In genomic region chr1:60962095-60962494, GRCm38 (mm10) we compare ENCODE assay signal across 20 mouse cellular contexts. TPM values are rescaled to one million over a fixed set of nuclear protein-coding genes. Genes with fewer than 3 reads are reported as not detected.
DNase-seq lines count a peak whose midpoint lies in the region; ATAC-seq and TF ChIP-seq lines count a peak whose summit lies in the region.
"Had no signal": no experiment of that assay in that cellular context is flagged by ENCODE, and none has a peak within 500 bp of the region (broad histone marks: within the 10 kb centered on the region; RNA-seq: fewer than 3 reads in every experiment).

No protein-coding gene starts in this region.

- no peak overlapping the region for H3K4me2 ChIP-seq in intestine, postnatal 0 days (replicated peaks; ENCODE audit: low read depth)
- H3K4me2 ChIP-seq in intestine, embryonic 16.5 days (ENCODE audit: low read depth, low read length): no peak overlapping the region
- no peak overlapping the region for H3K4me2 ChIP-seq in midbrain, embryonic 14.5 days (ENCODE audit: low read length)
- H3K4me2 ChIP-seq: embryonic facial prominence, embryonic 15.5 days; hindbrain, embryonic 12.5 days; neural tube, embryonic 15.5 days had no signal

- DNase-seq in midbrain, embryonic 10.5 days (ENCODE audit: low spot score): peak; percentile 11
- DNase-seq in midbrain, embryonic 14.5 days: no peak
- peak; percentile 64 for DNase-seq in induced T-regulatory cell, adult 2 months (ENCODE audit: low read depth)
- no peak for DNase-seq in spleen, postnatal 36 days (ENCODE audit: low spot score in 2 of 2)
- no peak for DNase-seq in right cerebral cortex, postnatal 25 days
- DNase-seq: adrenal gland, adult 2 months; cerebellum, adult 9-11 months; kidney, adult 18-20 months; kidney, postnatal 36 days; lung, adult 18-20 months; retina, postnatal 1 day; spleen, adult 18-20 months had no signal

- no peak overlapping the region for H3K9ac ChIP-seq in intestine, postnatal 0 days (ENCODE audit: low read depth, low read length)
- H3K9ac ChIP-seq in intestine, embryonic 16.5 days (ENCODE audit: low read depth, low read length): no peak overlapping the region
- no peak overlapping the region for H3K9ac ChIP-seq in midbrain, embryonic 14.5 days (replicated peaks; ENCODE audit: low read length)
- H3K9ac ChIP-seq in ES-Bruce4 (ENCODE audit: low read depth, poor library complexity, severe bottlenecking): no peak overlapping the region
- H3K9ac ChIP-seq: embryonic facial prominence, embryonic 15.5 days; hindbrain, embryonic 12.5 days; neural tube, embryonic 15.5 days had no signal

- no peak overlapping the region for H3K4me3 ChIP-seq in intestine, postnatal 0 days (ENCODE audit: low read depth, low read length)
- no peak overlapping the region for H3K4me3 ChIP-seq in intestine, embryonic 16.5 days (ENCODE audit: low read length)
- H3K4me3 ChIP-seq in midbrain, embryonic 10.5 days: no peak overlapping the region
- H3K4me3 ChIP-seq in midbrain, embryonic 14.5 days (replicated peaks; ENCODE audit: low read depth, low read length): no peak overlapping the region
- no peak overlapping the region for H3K4me3 ChIP-seq in ES-Bruce4 (ENCODE audit: low read depth, low read length)
- H3K4me3 ChIP-seq: embryonic facial prominence, embryonic 15.5 days; hindbrain, embryonic 12.5 days; limb, embryonic 10.5 days; neural tube, embryonic 15.5 days had no signal

- H3K9me3 ChIP-seq in intestine, postnatal 0 days (ENCODE audit: control insufficient read depth): no peaks in the 10 kb centered on the region
- no peaks in the 10 kb centered on the region for H3K9me3 ChIP-seq in intestine, embryonic 16.5 days (ENCODE audit: control insufficient read depth, low read length)
- no peaks in the 10 kb centered on the region for H3K9me3 ChIP-seq in midbrain, embryonic 10.5 days (replicated peaks)
- H3K9me3 ChIP-seq in midbrain, embryonic 14.5 days (ENCODE audit: control insufficient read depth, low read length): no peaks in the 10 kb centered on the region
- no peaks in the 10 kb centered on the region for H3K9me3 ChIP-seq in ES-Bruce4 (replicated peaks; ENCODE audit: control insufficient read depth, insufficient read depth, low read length, poor library complexity, severe bottlenecking)
- H3K9me3 ChIP-seq: embryonic facial prominence, embryonic 15.5 days; hindbrain, embryonic 12.5 days; limb, embryonic 10.5 days; neural tube, embryonic 15.5 days had no signal

- H3K4me1 ChIP-seq in intestine, postnatal 0 days (replicated peaks; ENCODE audit: control insufficient read depth, insufficient read depth, low read length): no peaks in the 10 kb centered on the region
- H3K4me1 ChIP-seq in intestine, embryonic 16.5 days (ENCODE audit: control insufficient read depth, insufficient read depth, low read length): no peaks in the 10 kb centered on the region
- H3K4me1 ChIP-seq in midbrain, embryonic 10.5 days: no peaks in the 10 kb centered on the region
- H3K4me1 ChIP-seq in midbrain, embryonic 14.5 days (ENCODE audit: control insufficient read depth, insufficient read depth, low read length): no peaks in the 10 kb centered on the region
- H3K4me1 ChIP-seq in ES-Bruce4 (ENCODE audit: control insufficient read depth, insufficient read depth, low read length): no peaks in the 10 kb centered on the region
- H3K4me1 ChIP-seq: embryonic facial prominence, embryonic 15.5 days; hindbrain, embryonic 12.5 days; limb, embryonic 10.5 days; neural tube, embryonic 15.5 days had no signal

- no peak overlapping the region for H3K27ac ChIP-seq in intestine, postnatal 0 days (ENCODE audit: low read depth, low read length)
- H3K27ac ChIP-seq in intestine, embryonic 16.5 days (ENCODE audit: low read length): no peak overlapping the region
- H3K27ac ChIP-seq in midbrain, embryonic 10.5 days (replicated peaks): no peak overlapping the region
- no peak overlapping the region for H3K27ac ChIP-seq in midbrain, embryonic 14.5 days (replicated peaks; ENCODE audit: low read depth, low read length)
- H3K27ac ChIP-seq in ES-Bruce4 (ENCODE audit: insufficient read depth, low read length): no peak overlapping the region
- H3K27ac ChIP-seq: embryonic facial prominence, embryonic 15.5 days; hindbrain, embryonic 12.5 days; limb, embryonic 10.5 days; neural tube, embryonic 15.5 days had no signal

- TF ChIP-seq EP300 in ES-Bruce4 (IDR thresholded peaks at IDR 0.05; ENCODE audit: insufficient read depth, low read depth, low read length): no peak

- TF ChIP-seq POLR2A in ES-Bruce4 (IDR thresholded peaks at IDR 0.05; ENCODE audit: insufficient read depth, low read length): no peak

- no peaks in the 10 kb centered on the region for H3K36me3 ChIP-seq in intestine, postnatal 0 days (ENCODE audit: control insufficient read depth, insufficient read depth)
- no peaks in the 10 kb centered on the region for H3K36me3 ChIP-seq in intestine, embryonic 16.5 days (ENCODE audit: control insufficient read depth, insufficient read depth, low read length)
- no peaks in the 10 kb centered on the region for H3K36me3 ChIP-seq in midbrain, embryonic 10.5 days
- no peaks in the 10 kb centered on the region for H3K36me3 ChIP-seq in midbrain, embryonic 14.5 days (ENCODE audit: control insufficient read depth, insufficient read depth, low read length)
- no peaks in the 10 kb centered on the region for H3K36me3 ChIP-seq in ES-Bruce4 (ENCODE audit: control insufficient read depth, insufficient read depth, low read length, poor library complexity, severe bottlenecking)
- H3K36me3 ChIP-seq: embryonic facial prominence, embryonic 15.5 days; hindbrain, embryonic 12.5 days; limb, embryonic 10.5 days; neural tube, embryonic 15.5 days had no signal

- no peak for ATAC-seq in intestine, postnatal 0 days
- ATAC-seq in intestine, embryonic 16.5 days: no peak
- no peak for ATAC-seq in midbrain, embryonic 14.5 days (ENCODE audit: low FRiP score, low TSS enrichment)

- H3K27me3 ChIP-seq in intestine, postnatal 0 days (replicated peaks; ENCODE audit: control insufficient read depth, insufficient read depth, low read length): no peaks in the 10 kb centered on the region
- H3K27me3 ChIP-seq in intestine, embryonic 16.5 days (replicated peaks; ENCODE audit: control insufficient read depth, insufficient read depth, low read length): no peaks in the 10 kb centered on the region
- H3K27me3 ChIP-seq in midbrain, embryonic 10.5 days (ENCODE audit: low read depth, poor library complexity, severe bottlenecking): no peaks in the 10 kb centered on the region
- no peaks in the 10 kb centered on the region for H3K27me3 ChIP-seq in midbrain, embryonic 14.5 days (ENCODE audit: control insufficient read depth, insufficient read depth, low read length)
- no peaks in the 10 kb centered on the region for H3K27me3 ChIP-seq in ES-Bruce4 (ENCODE audit: control insufficient read depth, insufficient read depth, low read length, poor library complexity, severe bottlenecking)
- H3K27me3 ChIP-seq: embryonic facial prominence, embryonic 15.5 days; hindbrain, embryonic 12.5 days; neural tube, embryonic 15.5 days had no signal

- 86% methylated on average over 4 of the region's 4 CpGs for WGBS in intestine, postnatal 0 days
- 90% methylated on average over 4 of the region's 4 CpGs for WGBS in intestine, embryonic 16.5 days
- 86% methylated on average over 4 of the region's 4 CpGs for WGBS in midbrain, embryonic 10.5 days
- WGBS in midbrain, embryonic 14.5 days: 89% methylated on average over 4 of the region's 4 CpGs

- peak; percentile 25 for TF ChIP-seq CTCF in intestine, postnatal 0 days (IDR thresholded peaks at IDR 0.05; ENCODE audit: low read depth)
- peak; percentile 8 for TF ChIP-seq CTCF in ES-Bruce4 (IDR thresholded peaks at IDR 0.05; ENCODE audit: low read depth, low read length)

RNA-seq across cellular contexts. Expression of gene Icos, which starts 15.6 kb away (rescaled TPM):
- polyA plus RNA-seq in intestine, postnatal 0 days (2015; fragmentation: Nextera tagmentation; extraction: Ambion mirVana): 0.18 and 0.27 TPM in 2 replicates
- 0.73 and 1.2 TPM in 2 replicates for polyA plus RNA-seq in intestine, embryonic 16.5 days (2015; fragmentation: Nextera tagmentation; extraction: Ambion mirVana)
- 0.25 TPM in 1 of 2 replicates, not detected in the other for polyA plus RNA-seq in midbrain, embryonic 10.5 days (2016; fragmentation: Nextera tagmentation; extraction: Ambion mirVana)
- polyA plus RNA-seq in midbrain, embryonic 14.5 days (2014; fragmentation: Nextera tagmentation; extraction: Ambion mirVana): not detected in 2 replicates
- not detected in 2 replicates for polyA plus RNA-seq in ES-Bruce4 (2011; ENCODE audit: insufficient read depth, insufficient read length, low read depth, missing spikeins)
- polyA plus RNA-seq: forebrain, embryonic 11.5 days; limb, embryonic 10.5 days had no signal

Comparison
In these comparisons a context has a peak if more than half of its experiments do, and no peak if none do; other contexts are left out.
1. DNase-seq: peak in midbrain, embryonic 10.5 days (single experiment) and induced T-regulatory cell, adult 2 months (single experiment); none in midbrain, embryonic 14.5 days (single experiment), spleen, postnatal 36 days (0 of 2) and right cerebral cortex, postnatal 25 days (single experiment).